Mouse (Mus musculus) thymus, postnatal 36 days (tissue): Measurements from ENCODE around the gene Rsf1.

ENCODE experiments used
- DNase-seq, 2 experiments: peaks; one replicate each; pipeline ENCODE4 v3.0.0; 2022; ENCODE audit warnings: mixed read lengths in 2 of 2

Rsf1 gene

GRCm38 (mm10) chr7:97579067-97579975, at the start of gene Rsf1, which contains the start of gene Aamdc:
TSS of gene Rsf1 (plus strand) at chr7:97579889.
TSS of gene Aamdc (minus strand) at chr7:97579497.
- peak; percentile 92 to 93 for DNase-seq

GRCm38 (mm10) chr7:97535531-97535930, 44.2 kb upstream of the Rsf1 start:
- DNase-seq, result no peak

GRCm38 (mm10) chr7:97536571-97536970, 43.1 kb upstream of the Rsf1 start:
- no peak for DNase-seq

GRCm38 (mm10) chr7:97546462-97546861, 33.2 kb upstream of the Rsf1 start:
- DNase-seq, result no peak

- no peak for DNase-seq
Observed at GRCm38 (mm10) chr7:97549301-97549700, 30.4 kb upstream of the Rsf1 start.

- no peak for DNase-seq
Observed at GRCm38 (mm10) chr7:97550673-97551072, 29.0 kb upstream of the Rsf1 start.

- no peak for DNase-seq
Observed at GRCm38 (mm10) chr7:97563576-97563975, 16.1 kb upstream of the Rsf1 start.

GRCm38 (mm10) chr7:97569372-97569771, 10.3 kb upstream of the Rsf1 start:
- DNase-seq, result no peak

- no peak for DNase-seq
Observed at GRCm38 (mm10) chr7:97570389-97570788, 9.3 kb upstream of the Rsf1 start.

GRCm38 (mm10) chr7:97578361-97579066, 1.2 kb upstream of the Rsf1 start:
- DNase-seq, result peak; percentile 31 to 57

- DNase-seq, result peak; percentile 71 to 76
Observed at GRCm38 (mm10) chr7:97579976-97580842, 520 bp downstream of the Rsf1 start.

- DNase-seq, result peak; percentile 83 to 88
Observed at GRCm38 (mm10) chr7:97580843-97581214, 1.1 kb downstream of the Rsf1 start.

- DNase-seq, result no peak
Observed at GRCm38 (mm10) chr7:97588506-97588905, 8.8 kb downstream of the Rsf1 start.

- no peak for DNase-seq
Observed at GRCm38 (mm10) chr7:97590488-97590887, 10.8 kb downstream of the Rsf1 start.

GRCm38 (mm10) chr7:97591336-97591735, 11.6 kb downstream of the Rsf1 start:
- no peak for DNase-seq

- no peak for DNase-seq
Observed at GRCm38 (mm10) chr7:97592396-97592795, 12.7 kb downstream of the Rsf1 start.

GRCm38 (mm10) chr7:97593535-97593934, 13.8 kb downstream of the Rsf1 start:
- DNase-seq, result no peak

- no peak for DNase-seq
Observed at GRCm38 (mm10) chr7:97598548-97598947, 18.9 kb downstream of the Rsf1 start.

GRCm38 (mm10) chr7:97621346-97621745, 41.7 kb downstream of the Rsf1 start:
- DNase-seq, result no peak

GRCm38 (mm10) chr7:97622676-97623075, 43.0 kb downstream of the Rsf1 start:
- DNase-seq, result no peak

- DNase-seq, result no peak
Observed at GRCm38 (mm10) chr7:97623402-97623801, 43.7 kb downstream of the Rsf1 start.

GRCm38 (mm10) chr7:97629351-97629750, 49.7 kb downstream of the Rsf1 start:
- no peak for DNase-seq

GRCm38 (mm10) chr7:97631290-97631689, 51.6 kb downstream of the Rsf1 start:
- no peak for DNase-seq
